Mouse (Mus musculus): ENCODE results near the gene Galnt18. TPM values are rescaled to one million over a fixed set of nuclear protein-coding genes. Genes with fewer than 3 reads are reported as not detected.

The Galnt18 gene
- polyA plus RNA-seq, 1 experiment = 4.9 TPM

GRCm38 (mm10) chr7:111466121-111466520 is 313.7 kb downstream of the Galnt18 start:
- H3K4me3 ChIP-seq (ENCODE audit: extremely low read depth, insufficient read depth, insufficient read length) = no peak overlapping the region
- TF ChIP-seq POLR2A (IDR thresholded peaks at IDR 0.05; ENCODE audit: low read depth, low read length) (no peak), CTCF (IDR thresholded peaks at IDR 0.05; ENCODE audit: extremely low read depth, insufficient read depth, insufficient read length, insufficient replicate concordance) (no peak)
- H3K27me3 ChIP-seq (ENCODE audit: control insufficient read depth, insufficient read depth, low read length) = no peaks in the 10 kb centered on the region
- H3K36me3 ChIP-seq (ENCODE audit: control insufficient read depth, insufficient read depth, low read length) = no peaks in the 10 kb centered on the region
- DNase-seq (ENCODE audit: low read depth in 1 of 2, low spot score in 2 of 2) = no peak
- no peak overlapping the region for H3K27ac ChIP-seq (ENCODE audit: insufficient read depth, low read length)
- WGBS = 84% methylated on average over 3 of the region's 3 CpGs
- H3K4me1 ChIP-seq (ENCODE audit: control insufficient read depth, insufficient read depth, insufficient read length) = no peaks in the 10 kb centered on the region

GRCm38 (mm10) chr7:111459716-111460115 is 320.1 kb downstream of the Galnt18 start:
- no peak for TF ChIP-seq CTCF (IDR thresholded peaks at IDR 0.05; ENCODE audit: extremely low read depth, insufficient read depth, insufficient read length, insufficient replicate concordance)
- TF ChIP-seq POLR2A (IDR thresholded peaks at IDR 0.05; ENCODE audit: low read depth, low read length) = no peak
- no peaks in the 10 kb centered on the region for H3K36me3 ChIP-seq (ENCODE audit: control insufficient read depth, insufficient read depth, low read length)
- H3K27me3 ChIP-seq (ENCODE audit: control insufficient read depth, insufficient read depth, low read length) = no peaks in the 10 kb centered on the region
- H3K4me3 ChIP-seq (ENCODE audit: extremely low read depth, insufficient read depth, insufficient read length) = no peak overlapping the region
- no peaks in the 10 kb centered on the region for H3K4me1 ChIP-seq (ENCODE audit: control insufficient read depth, insufficient read depth, insufficient read length)
- DNase-seq (ENCODE audit: low read depth in 1 of 2, low spot score in 2 of 2) = no peak
- no peak overlapping the region for H3K27ac ChIP-seq (ENCODE audit: insufficient read depth, low read length)
- WGBS = 90% methylated on average over 4 of the region's 4 CpGs

- WGBS = 86% methylated on average over 3 of the region's 3 CpGs
- H3K27ac ChIP-seq (ENCODE audit: insufficient read depth, low read length) = no peak overlapping the region
- no peaks in the 10 kb centered on the region for H3K36me3 ChIP-seq (ENCODE audit: control insufficient read depth, insufficient read depth, low read length)
- TF ChIP-seq POLR2A (IDR thresholded peaks at IDR 0.05; ENCODE audit: low read depth, low read length) (no peak), CTCF (IDR thresholded peaks at IDR 0.05; ENCODE audit: extremely low read depth, insufficient read depth, insufficient read length, insufficient replicate concordance) (no peak)
- no peaks in the 10 kb centered on the region for H3K4me1 ChIP-seq (ENCODE audit: control insufficient read depth, insufficient read depth, insufficient read length)
- no peak for DNase-seq (ENCODE audit: low read depth in 1 of 2, low spot score in 2 of 2)
- H3K4me3 ChIP-seq (ENCODE audit: extremely low read depth, insufficient read depth, insufficient read length) = no peak overlapping the region
- no peaks in the 10 kb centered on the region for H3K27me3 ChIP-seq (ENCODE audit: control insufficient read depth, insufficient read depth, low read length)
Observed at GRCm38 (mm10) chr7:111456007-111456406, 323.8 kb downstream of the Galnt18 start.

GRCm38 (mm10) chr7:111455541-111455940 is 324.2 kb downstream of the Galnt18 start:
- Histone ChIP-seq H3K36me3 (ENCODE audit: control insufficient read depth, insufficient read depth, low read length) (no peaks in the 10 kb centered on the region), H3K4me3 (ENCODE audit: extremely low read depth, insufficient read depth, insufficient read length) (no peak overlapping the region), H3K27ac (ENCODE audit: insufficient read depth, low read length) (no peak overlapping the region), H3K4me1 (ENCODE audit: control insufficient read depth, insufficient read depth, insufficient read length) (no peaks in the 10 kb centered on the region), H3K27me3 (ENCODE audit: control insufficient read depth, insufficient read depth, low read length) (no peaks in the 10 kb centered on the region)
- WGBS = 87% methylated on average over 4 of the region's 4 CpGs
- DNase-seq (ENCODE audit: low read depth in 1 of 2, low spot score in 2 of 2) = no peak
- TF ChIP-seq POLR2A (IDR thresholded peaks at IDR 0.05; ENCODE audit: low read depth, low read length) (no peak), CTCF (IDR thresholded peaks at IDR 0.05; ENCODE audit: extremely low read depth, insufficient read depth, insufficient read length, insufficient replicate concordance) (no peak)

- no peak for DNase-seq (ENCODE audit: low read depth in 1 of 2, low spot score in 2 of 2)
- Histone ChIP-seq H3K4me3 (ENCODE audit: extremely low read depth, insufficient read depth, insufficient read length) (no peak overlapping the region), H3K36me3 (ENCODE audit: control insufficient read depth, insufficient read depth, low read length) (no peaks in the 10 kb centered on the region), H3K27ac (ENCODE audit: insufficient read depth, low read length) (no peak overlapping the region), H3K4me1 (ENCODE audit: control insufficient read depth, insufficient read depth, insufficient read length) (no peaks in the 10 kb centered on the region), H3K27me3 (ENCODE audit: control insufficient read depth, insufficient read depth, low read length) (no peaks in the 10 kb centered on the region)
- 76% methylated on average over 1 of the region's 1 CpGs for WGBS
- TF ChIP-seq POLR2A (IDR thresholded peaks at IDR 0.05; ENCODE audit: low read depth, low read length) (no peak), CTCF (IDR thresholded peaks at IDR 0.05; ENCODE audit: extremely low read depth, insufficient read depth, insufficient read length, insufficient replicate concordance) (no peak)
Observed at GRCm38 (mm10) chr7:111452000-111452399, 327.8 kb downstream of the Galnt18 start.

GRCm38 (mm10) chr7:111450286-111451095 is 329.3 kb downstream of the Galnt18 start:
- DNase-seq (ENCODE audit: low read depth in 1 of 2, low spot score in 2 of 2) = no peak
- Histone ChIP-seq H3K36me3 (ENCODE audit: control insufficient read depth, insufficient read depth, low read length) (no peaks in the 10 kb centered on the region), H3K4me3 (ENCODE audit: extremely low read depth, insufficient read depth, insufficient read length) (no peak overlapping the region), H3K4me1 (ENCODE audit: control insufficient read depth, insufficient read depth, insufficient read length) (no peaks in the 10 kb centered on the region), H3K27me3 (ENCODE audit: control insufficient read depth, insufficient read depth, low read length) (no peaks in the 10 kb centered on the region), H3K27ac (ENCODE audit: insufficient read depth, low read length) (no peak overlapping the region)
- 76% methylated on average over 6 of the region's 6 CpGs for WGBS
- no peak for TF ChIP-seq CTCF (IDR thresholded peaks at IDR 0.05; ENCODE audit: extremely low read depth, insufficient read depth, insufficient read length, insufficient replicate concordance)

GRCm38 (mm10) chr7:111433173-111433572 is 346.6 kb downstream of the Galnt18 start:
- Histone ChIP-seq H3K27me3 (ENCODE audit: control insufficient read depth, insufficient read depth, low read length) (no peaks in the 10 kb centered on the region), H3K4me1 (ENCODE audit: control insufficient read depth, insufficient read depth, insufficient read length) (no peaks in the 10 kb centered on the region), H3K27ac (ENCODE audit: insufficient read depth, low read length) (no peak overlapping the region), H3K4me3 (ENCODE audit: extremely low read depth, insufficient read depth, insufficient read length) (no peak overlapping the region), H3K36me3 (ENCODE audit: control insufficient read depth, insufficient read depth, low read length) (no peaks in the 10 kb centered on the region)
- WGBS = 72% methylated on average over 2 of the region's 2 CpGs
- DNase-seq (ENCODE audit: low read depth in 1 of 2, low spot score in 2 of 2) = no peak
- TF ChIP-seq POLR2A (IDR thresholded peaks at IDR 0.05; ENCODE audit: low read depth, low read length) (no peak), CTCF (IDR thresholded peaks at IDR 0.05; ENCODE audit: extremely low read depth, insufficient read depth, insufficient read length, insufficient replicate concordance) (no peak)

All from spleen, adult 2 months (tissue).